Mouse (Mus musculus) cerebellum, postnatal 36 days (tissue): Measurements from ENCODE around the gene Hmces.

Experiments used
- DNase-seq, 2 experiments: peaks; one replicate each; pipeline ENCODE4 v3.0.0; 2021 to 2022; ENCODE audit warnings: mixed read lengths in 2 of 2

Hmces gene

GRCm38 (mm10) chr6:87913661-87914325 is at the start of gene Hmces:
Hmces (plus strand) TSS chr6:87913935.
- DNase-seq: peak; percentile 69 to 82

- no peak for DNase-seq
Measured at GRCm38 (mm10) chr6:87866211-87866610, 47.5 kb upstream of the Hmces start.

DNA sequence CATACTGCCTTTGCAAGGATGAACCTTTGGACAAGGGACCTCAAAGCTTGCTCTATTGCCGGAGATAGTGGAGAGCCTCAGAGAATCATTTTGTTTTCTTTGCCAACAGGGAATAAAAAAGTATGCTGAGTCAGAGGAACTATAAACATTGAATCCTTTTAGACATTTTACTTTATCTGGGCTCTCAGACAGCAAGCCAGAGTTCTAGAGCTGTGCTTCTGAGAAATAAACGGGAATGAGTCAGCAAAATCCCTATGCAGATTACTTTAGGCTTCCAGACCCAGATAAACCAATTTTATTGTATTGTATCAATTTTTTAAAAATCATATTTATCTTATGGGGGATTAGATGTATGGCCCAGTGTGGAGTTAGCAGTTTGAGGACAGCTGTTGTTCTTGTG is 46.5 kb upstream of the Hmces start:
- no peak for DNase-seq

- DNase-seq: no peak
Measured at GRCm38 (mm10) chr6:87868871-87869506, 44.7 kb upstream of the Hmces start.

DNA sequence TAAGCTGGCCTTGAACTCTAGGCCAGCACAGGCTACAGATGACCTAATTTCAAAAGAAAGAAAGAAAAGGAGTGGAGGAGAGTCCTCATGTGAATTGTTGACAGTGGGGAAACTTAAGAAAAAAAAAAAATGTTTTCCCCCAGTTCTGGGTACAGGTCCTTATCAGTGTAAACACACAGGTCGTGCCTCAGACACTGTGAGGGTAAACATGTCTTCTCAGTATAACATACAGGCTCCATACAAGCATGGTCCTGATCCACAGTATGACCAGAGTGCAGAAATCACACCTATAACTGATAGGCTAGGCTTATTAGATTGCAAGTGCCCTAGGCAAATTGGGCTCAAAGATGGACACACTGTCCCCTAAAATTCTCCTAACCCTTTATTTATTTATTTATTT is 43.3 kb upstream of the Hmces start:
- DNase-seq: no peak

- DNase-seq: no peak
Measured at GRCm38 (mm10) chr6:87871240-87871639, 42.5 kb upstream of the Hmces start.

DNA sequence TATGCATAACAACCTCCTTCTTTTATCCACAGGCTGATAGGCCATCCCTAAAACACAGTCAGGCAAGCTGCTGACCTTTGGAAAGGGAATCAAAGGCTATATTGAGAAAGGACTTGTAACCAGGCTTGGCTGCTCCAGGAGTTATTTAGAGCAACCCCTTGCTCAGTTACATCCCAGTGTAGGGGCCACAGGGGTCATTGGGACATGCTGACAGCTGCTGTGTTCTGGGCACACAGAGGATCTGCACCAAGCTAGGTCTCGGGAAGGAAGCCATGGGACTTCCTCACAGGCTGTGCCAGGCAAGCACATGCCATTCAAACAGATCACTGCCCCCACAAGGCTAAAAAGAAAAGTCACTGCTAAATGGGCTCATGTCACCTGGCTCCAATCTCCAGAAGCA is 40.6 kb upstream of the Hmces start:
- DNase-seq: no peak

DNA sequence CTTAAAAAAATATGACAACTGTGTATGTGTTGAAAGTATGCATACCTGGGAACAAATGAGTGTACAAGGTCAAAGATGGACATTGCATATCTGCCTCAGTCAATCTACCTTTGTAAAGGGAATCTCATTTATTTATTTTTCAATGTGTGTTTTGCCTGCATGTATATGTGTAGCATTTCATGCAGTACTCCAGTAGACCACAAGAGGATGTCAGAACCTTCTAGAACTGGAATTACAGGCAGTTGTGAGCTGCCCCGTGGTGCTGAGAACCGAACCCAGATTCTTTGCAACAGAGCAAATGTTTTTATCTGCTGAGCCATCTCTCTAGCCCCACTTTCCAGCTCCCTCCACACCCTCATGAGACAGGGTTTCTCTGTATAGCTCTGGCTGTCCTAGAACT is 39.8 kb upstream of the Hmces start:
- no peak for DNase-seq

DNA sequence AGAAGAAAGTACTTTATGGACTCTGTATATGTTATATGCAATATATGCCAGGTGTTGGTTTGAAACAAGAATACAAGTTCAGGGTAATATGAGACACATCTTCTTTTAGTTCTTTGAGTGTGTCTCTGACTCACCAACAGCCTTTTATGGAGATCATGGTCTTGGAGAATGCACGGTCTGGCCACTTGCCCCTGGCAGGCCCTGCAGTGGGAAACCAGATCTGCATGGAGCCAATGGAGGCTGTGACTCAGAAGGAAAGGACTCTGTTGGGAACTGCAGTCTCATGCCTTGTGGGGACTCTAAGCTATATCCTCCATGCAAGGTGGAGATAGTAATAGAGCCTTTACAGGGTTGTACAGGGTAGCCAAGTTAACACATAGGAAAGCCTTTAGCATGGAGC is 38.7 kb upstream of the Hmces start:
- no peak for DNase-seq

DNA sequence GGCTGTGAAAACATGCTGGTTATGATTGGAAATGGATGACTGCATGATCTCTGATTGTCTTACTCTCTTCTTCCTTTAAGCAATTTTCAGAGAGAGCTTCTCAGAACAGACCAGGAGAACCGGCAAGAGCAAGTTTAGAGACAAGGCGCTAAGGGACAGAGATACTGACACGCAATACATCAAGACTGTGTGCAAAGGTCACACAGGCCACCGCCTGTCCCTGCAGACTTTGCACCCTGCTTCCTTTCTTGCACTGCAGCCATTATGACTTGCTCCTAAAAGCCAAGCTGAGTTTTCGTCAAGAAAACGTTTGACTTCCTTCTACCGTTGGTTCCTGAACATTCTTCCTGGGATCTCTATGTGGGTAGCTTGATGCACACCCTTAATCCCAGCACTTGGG is 38.2 kb upstream of the Hmces start:
- DNase-seq: no peak

GRCm38 (mm10) chr6:87876068-87876643 is 37.6 kb upstream of the Hmces start:
- DNase-seq: no peak

GRCm38 (mm10) chr6:87879010-87879409 is 34.7 kb upstream of the Hmces start:
- no peak for DNase-seq

- no peak for DNase-seq
Measured at GRCm38 (mm10) chr6:87879628-87880027, 34.1 kb upstream of the Hmces start.

DNA sequence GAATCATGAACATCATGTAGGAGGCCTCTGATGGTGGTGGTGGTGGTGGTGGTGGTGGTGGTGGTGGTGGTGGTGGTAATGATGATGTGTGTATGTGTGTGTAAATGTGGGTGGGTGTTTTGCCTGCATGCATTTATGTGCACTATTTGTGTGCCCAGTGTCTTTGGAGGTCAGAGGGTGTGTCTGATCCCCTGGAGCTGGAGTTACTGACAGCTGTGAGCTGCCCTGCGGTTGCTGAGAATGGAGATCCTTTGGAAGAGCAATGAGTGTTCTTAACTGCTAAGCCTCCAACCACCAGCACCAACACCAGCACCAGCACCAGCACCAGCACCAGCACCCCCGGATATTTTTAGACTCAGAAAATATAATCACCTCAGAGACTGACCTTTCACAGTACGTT is 31.5 kb upstream of the Hmces start:
- DNase-seq: no peak

DNA sequence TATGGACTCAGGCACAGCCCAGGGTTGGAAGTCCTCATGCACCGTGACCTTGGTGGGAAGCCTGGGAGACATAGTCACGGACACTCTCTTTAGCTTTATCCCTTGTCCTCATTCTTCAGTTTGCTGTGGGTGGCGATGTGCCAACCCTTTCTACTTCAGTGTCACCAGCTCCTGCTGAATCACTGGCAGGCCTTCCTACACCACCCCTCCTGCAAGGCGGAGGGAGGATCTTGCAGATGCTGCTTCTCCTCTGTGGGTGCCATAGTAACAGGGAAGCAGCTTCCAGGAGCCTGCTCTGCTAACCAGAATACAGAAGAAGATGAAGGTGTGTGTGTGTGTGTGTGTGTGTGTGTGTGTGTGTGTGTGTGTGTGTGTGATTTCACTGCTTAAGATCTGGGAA is 30.9 kb upstream of the Hmces start:
- DNase-seq: no peak

DNA sequence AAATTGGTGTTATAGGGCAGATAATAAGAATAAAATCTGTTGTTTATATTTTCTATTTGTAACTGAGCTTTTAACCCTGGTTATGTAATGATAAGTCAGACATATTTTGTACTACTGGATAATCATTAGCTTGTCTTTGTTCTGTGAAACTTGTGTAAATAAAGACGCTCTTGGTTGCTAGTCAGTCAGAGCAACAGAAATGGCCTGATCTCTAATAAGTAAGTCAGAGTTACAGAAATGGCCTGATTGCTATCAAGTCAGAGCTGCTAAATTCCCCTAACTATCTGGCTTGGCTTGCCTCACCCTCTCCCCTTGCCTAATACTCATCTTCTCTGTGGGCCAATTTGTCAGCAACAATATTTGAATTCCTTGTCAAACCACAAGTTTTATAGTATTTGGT is 27.0 kb upstream of the Hmces start:
- DNase-seq: no peak

DNA sequence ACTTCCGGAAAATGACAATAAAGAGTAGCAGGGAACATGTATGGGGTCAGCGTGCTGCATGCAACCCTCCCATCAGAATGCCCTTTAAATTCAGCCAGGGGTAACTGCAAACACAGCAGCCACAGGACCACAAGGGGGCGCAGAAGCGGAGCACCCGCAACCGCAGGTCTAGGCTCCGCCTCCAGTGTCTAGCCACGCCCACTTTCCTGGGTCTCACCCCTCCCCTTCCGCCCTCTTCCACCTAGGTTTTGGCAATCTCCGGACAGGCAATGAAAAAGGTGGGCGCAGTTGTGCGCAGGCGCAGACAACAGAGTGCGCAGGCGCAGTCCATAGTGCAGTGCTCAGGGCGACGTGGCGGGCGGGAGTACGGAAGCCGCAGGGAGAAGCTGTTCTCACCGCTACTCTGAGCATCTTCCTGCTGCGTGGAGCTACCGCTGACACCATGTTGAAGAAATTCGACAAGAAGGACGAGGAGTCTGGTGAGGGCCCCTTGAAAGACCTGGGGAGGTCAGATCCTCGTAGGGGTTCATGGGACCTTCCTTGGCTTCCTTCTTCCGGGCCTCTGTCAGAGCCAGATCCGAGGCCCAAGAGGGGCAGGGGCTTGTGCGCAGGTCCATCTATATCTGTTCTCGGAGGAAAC is 26.0 kb upstream of the Hmces start, which contains the start of gene Copg1:
Gene Copg1, plus strand, starts transcription at position 221 of the 640 bp plus-strand sequence.
- peak; percentile 100 for DNase-seq

- DNase-seq: peak; percentile 78 to 79
Measured at GRCm38 (mm10) chr6:87893931-87894330, 19.8 kb upstream of the Hmces start.

GRCm38 (mm10) chr6:87898028-87898427 is 15.7 kb upstream of the Hmces start:
- no peak for DNase-seq

GRCm38 (mm10) chr6:87906632-87907031 is 7.1 kb upstream of the Hmces start:
- DNase-seq: no peak

- DNase-seq: no peak
Measured at GRCm38 (mm10) chr6:87909181-87909580, 4.6 kb upstream of the Hmces start.

- no peak for DNase-seq
Measured at GRCm38 (mm10) chr6:87911559-87911958, 2.2 kb upstream of the Hmces start.

DNA sequence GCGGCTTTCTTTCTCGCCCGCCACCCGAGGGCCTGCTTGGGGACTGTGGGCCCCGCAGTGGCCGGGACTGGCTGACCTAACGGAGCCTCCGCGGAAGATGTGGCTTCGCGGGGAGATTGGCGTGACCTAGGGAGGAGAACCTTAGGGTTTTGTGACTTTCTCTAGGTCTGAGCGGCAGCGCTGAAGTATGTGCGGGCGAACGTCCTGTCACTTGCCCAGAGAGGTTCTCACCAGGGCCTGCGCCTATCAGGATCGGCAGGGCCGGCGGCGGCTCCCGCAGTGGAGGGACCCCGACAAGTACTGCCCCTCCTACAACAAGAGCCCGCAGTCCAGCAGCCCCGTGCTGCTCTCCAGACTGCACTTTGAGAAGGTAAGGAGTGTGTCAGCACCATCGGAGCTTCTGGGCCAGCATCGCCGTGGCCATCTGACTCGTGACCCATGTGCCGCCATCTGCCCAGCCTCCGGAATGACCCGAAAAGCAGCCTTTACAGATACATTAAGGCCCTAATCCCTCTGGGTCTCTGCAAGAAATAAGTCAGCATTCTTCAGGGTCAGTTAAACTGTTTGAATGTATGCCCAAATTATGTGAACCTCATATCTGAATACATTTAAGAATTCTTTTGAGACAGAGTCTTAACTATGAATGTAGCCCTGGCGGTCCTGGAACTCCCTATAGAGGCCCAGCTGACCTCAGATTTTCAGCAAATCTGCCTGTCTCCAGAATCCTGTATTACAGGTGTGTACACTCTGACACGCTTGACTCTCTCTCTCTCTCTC is 779 bp downstream of the Hmces start:
- peak; percentile 42 to 62 for DNase-seq
